Mouse (Mus musculus): ENCODE data around the gene Eif3b.

- TF ChIP-seq POLR2A (IDR thresholded peaks at IDR 0.05; ENCODE audit: insufficient read depth, low read depth, low read length) = no peak
- no peak for TF ChIP-seq CTCF (IDR thresholded peaks at IDR 0.05; ENCODE audit: insufficient read depth, low read depth, low read length)
These were observed 34.7 kb upstream of the Eif3b start for GRCm38 (mm10) chr5:140384462-140384861.
